In genomic region chr1:172563465-172563828, GRCm38 (mm10) we compare ENCODE assay signal across 9 mouse cellular contexts. TPM values are rescaled to one million over a fixed set of nuclear protein-coding genes. Genes with fewer than 3 reads are reported as not detected.
DNase-seq lines count a peak whose midpoint lies in the region; ATAC-seq lines count a peak whose summit lies in the region.
"Had no signal": no experiment of that assay in that cellular context is flagged by ENCODE, and none has a peak within 500 bp of the region (broad histone marks: within the 10 kb centered on the region; RNA-seq: fewer than 3 reads in every experiment).

No protein-coding gene starts in this region.

- H3K9ac ChIP-seq in kidney, embryonic 14.5 days (ENCODE audit: low read depth, low read length) = peak overlapping the region; percentile 64; the same call in 1 of the 2 replicates
- peak overlapping the region; percentile 62 for H3K9ac ChIP-seq in embryonic facial prominence, embryonic 12.5 days
- peak overlapping the region; percentile 74 for H3K9ac ChIP-seq in intestine, embryonic 16.5 days (ENCODE audit: low read depth, low read length)
- H3K9ac ChIP-seq in midbrain, embryonic 15.5 days = peak overlapping the region; percentile 57

- ATAC-seq in kidney, embryonic 14.5 days (ENCODE audit: low FRiP score, low TSS enrichment) = no peak
- ATAC-seq in embryonic facial prominence, embryonic 12.5 days (ENCODE audit: insufficient number of reproducible peaks, insufficient read depth, low FRiP score, low TSS enrichment) = no peak; the same call in 1 of the 2 replicates
- no peak; the same call in 1 of the 2 replicates for ATAC-seq in intestine, embryonic 16.5 days
- ATAC-seq in midbrain, embryonic 15.5 days (replicated peaks) = no peak; the same call in 1 of the 2 replicates

- H3K9me3 ChIP-seq in kidney, embryonic 14.5 days (ENCODE audit: control insufficient read depth, low read length) = no peaks in the 10 kb centered on the region
- H3K9me3 ChIP-seq in embryonic facial prominence, embryonic 12.5 days = no peaks in the 10 kb centered on the region
- H3K9me3 ChIP-seq in intestine, embryonic 16.5 days (ENCODE audit: control insufficient read depth, low read length) = no peaks in the 10 kb centered on the region
- no peaks in the 10 kb centered on the region for H3K9me3 ChIP-seq in midbrain, embryonic 15.5 days

- H3K27me3 ChIP-seq in kidney, embryonic 14.5 days (ENCODE audit: control insufficient read depth, insufficient read depth, low read length) = peaks cover 24% of the 10 kb centered on the region
- H3K27me3 ChIP-seq in embryonic facial prominence, embryonic 12.5 days = peaks cover 42% of the 10 kb centered on the region
- H3K27me3 ChIP-seq in intestine, embryonic 16.5 days (replicated peaks; ENCODE audit: control insufficient read depth, insufficient read depth, low read length) = 0 out of 2 replicates have a peak, but pooled peaks cover 7% of the 10 kb centered on the region
- peaks cover 21% of the 10 kb centered on the region for H3K27me3 ChIP-seq in midbrain, embryonic 15.5 days (replicated peaks)

- peak overlapping the region; percentile 92 for H3K4me2 ChIP-seq in kidney, embryonic 14.5 days (replicated peaks; ENCODE audit: low read depth, low read length)
- peak overlapping the region; percentile 98 for H3K4me2 ChIP-seq in embryonic facial prominence, embryonic 12.5 days (replicated peaks)
- H3K4me2 ChIP-seq in intestine, embryonic 16.5 days (ENCODE audit: low read depth, low read length) = peak overlapping the region; percentile 97
- H3K4me2 ChIP-seq in midbrain, embryonic 15.5 days = peak overlapping the region; percentile 91

- H3K4me1 ChIP-seq in kidney, embryonic 14.5 days (ENCODE audit: control insufficient read depth, insufficient read depth, low read length) = peaks cover 11% of the 10 kb centered on the region
- peaks cover 14% of the 10 kb centered on the region for H3K4me1 ChIP-seq in embryonic facial prominence, embryonic 12.5 days
- H3K4me1 ChIP-seq in intestine, embryonic 16.5 days (ENCODE audit: control insufficient read depth, insufficient read depth, low read length) = peaks cover 10% of the 10 kb centered on the region
- H3K4me1 ChIP-seq in midbrain, embryonic 15.5 days = peaks cover 17% of the 10 kb centered on the region

- no peak for DNase-seq in kidney, postnatal 14 days
- DNase-seq in urinary bladder, postnatal 14 days (ENCODE audit: low spot score) = no peak
- DNase-seq in adrenal gland, postnatal 14 days = no peak
- no peak for DNase-seq in T-cell, adult 2 months (ENCODE audit: low spot score)

- WGBS in kidney, embryonic 14.5 days = under 1% methylated on average over 9 of the region's 10 CpGs
- 6% methylated on average over 10 of the region's 10 CpGs for WGBS in embryonic facial prominence, embryonic 12.5 days
- 3% methylated on average over 9 of the region's 10 CpGs for WGBS in intestine, embryonic 16.5 days
- 1% methylated on average over 9 of the region's 10 CpGs for WGBS in midbrain, embryonic 15.5 days

- peak overlapping the region; percentile 68 for H3K4me3 ChIP-seq in kidney, embryonic 14.5 days (ENCODE audit: low read length)
- H3K4me3 ChIP-seq in embryonic facial prominence, embryonic 12.5 days = peak overlapping the region; percentile 60
- H3K4me3 ChIP-seq in intestine, embryonic 16.5 days (ENCODE audit: low read length) = peak overlapping the region; percentile 69
- peak overlapping the region; percentile 53 for H3K4me3 ChIP-seq in midbrain, embryonic 15.5 days

- H3K27ac ChIP-seq in kidney, embryonic 14.5 days (ENCODE audit: low read depth, low read length) = no peak overlapping the region
- H3K27ac ChIP-seq in embryonic facial prominence, embryonic 12.5 days = no peak overlapping the region
- H3K27ac ChIP-seq in intestine, embryonic 16.5 days (ENCODE audit: low read length) = no peak overlapping the region
- no peak overlapping the region for H3K27ac ChIP-seq in midbrain, embryonic 15.5 days

- no peaks in the 10 kb centered on the region for H3K36me3 ChIP-seq in kidney, embryonic 14.5 days (ENCODE audit: control insufficient read depth, insufficient read depth, low read length)
- H3K36me3 ChIP-seq in embryonic facial prominence, embryonic 12.5 days = no peaks in the 10 kb centered on the region
- no peaks in the 10 kb centered on the region for H3K36me3 ChIP-seq in intestine, embryonic 16.5 days (ENCODE audit: control insufficient read depth, insufficient read depth, low read length)
- no peaks in the 10 kb centered on the region for H3K36me3 ChIP-seq in midbrain, embryonic 15.5 days (replicated peaks)

RNA-seq across cellular contexts. Expression of gene Vsig8, which starts 7.7 kb away (rescaled TPM):
- 0.19 and 0.54 TPM in 2 replicates for polyA plus RNA-seq in kidney, embryonic 14.5 days (2014; fragmentation: Nextera tagmentation; extraction: Ambion mirVana)
- 0.24 TPM in 1 of 2 replicates, not detected in the other for polyA plus RNA-seq in embryonic facial prominence, embryonic 12.5 days (2016; fragmentation: Nextera tagmentation; extraction: Ambion mirVana)
- polyA plus RNA-seq in intestine, embryonic 16.5 days (2015; fragmentation: Nextera tagmentation; extraction: Ambion mirVana) = 0.15 and 0.31 TPM in 2 replicates
- polyA plus RNA-seq in midbrain, embryonic 15.5 days (2015; fragmentation: Nextera tagmentation; extraction: Ambion mirVana) = 0.32 and 0.37 TPM in 2 replicates
- total RNA-seq in adrenal gland, postnatal 14 days (2021) = 0.41 TPM in 1 of 2 replicates, not detected in the other
- total RNA-seq: MEL had no signal

RNA-seq across cellular contexts. Expression of gene Slamf8, which starts 26.9 kb away (rescaled TPM):
- polyA plus RNA-seq in kidney, embryonic 14.5 days (2014; fragmentation: Nextera tagmentation; extraction: Ambion mirVana) = 0.12 TPM in 1 of 2 replicates, not detected in the other
- polyA plus RNA-seq in embryonic facial prominence, embryonic 12.5 days (2016; fragmentation: Nextera tagmentation; extraction: Ambion mirVana) = not detected in 2 replicates
- 0.64 and 0.66 TPM in 2 replicates for polyA plus RNA-seq in intestine, embryonic 16.5 days (2015; fragmentation: Nextera tagmentation; extraction: Ambion mirVana)
- not detected in 2 replicates for polyA plus RNA-seq in midbrain, embryonic 15.5 days (2015; fragmentation: Nextera tagmentation; extraction: Ambion mirVana)
- total RNA-seq in adrenal gland, postnatal 14 days (2021) = 0.98 TPM in 1 of 2 replicates, not detected in the other
- total RNA-seq: MEL had no signal

RNA-seq across cellular contexts. Expression of gene Fcrl6, which starts 38.9 kb away (rescaled TPM):
- not detected in 2 replicates for polyA plus RNA-seq in kidney, embryonic 14.5 days (2014; fragmentation: Nextera tagmentation; extraction: Ambion mirVana)
- 0.35 and 0.76 TPM in 2 replicates for polyA plus RNA-seq in embryonic facial prominence, embryonic 12.5 days (2016; fragmentation: Nextera tagmentation; extraction: Ambion mirVana)
- polyA plus RNA-seq in intestine, embryonic 16.5 days (2015; fragmentation: Nextera tagmentation; extraction: Ambion mirVana) = not detected in 2 replicates
- 0.17 and 0.19 TPM in 2 replicates for polyA plus RNA-seq in midbrain, embryonic 15.5 days (2015; fragmentation: Nextera tagmentation; extraction: Ambion mirVana)
- not detected in 2 replicates for total RNA-seq in adrenal gland, postnatal 14 days (2021)
- total RNA-seq: MEL had no signal

RNA-seq across cellular contexts. Expression of gene Cfap45, which starts 42.8 kb away (rescaled TPM):
- 1.0 and 1.2 TPM in 2 replicates for polyA plus RNA-seq in kidney, embryonic 14.5 days (2014; fragmentation: Nextera tagmentation; extraction: Ambion mirVana)
- 0.95 and 1.1 TPM in 2 replicates for polyA plus RNA-seq in embryonic facial prominence, embryonic 12.5 days (2016; fragmentation: Nextera tagmentation; extraction: Ambion mirVana)
- 1.1 and 1.3 TPM in 2 replicates for polyA plus RNA-seq in intestine, embryonic 16.5 days (2015; fragmentation: Nextera tagmentation; extraction: Ambion mirVana)
- 3.7 and 4.2 TPM in 2 replicates for polyA plus RNA-seq in midbrain, embryonic 15.5 days (2015; fragmentation: Nextera tagmentation; extraction: Ambion mirVana)
- total RNA-seq in adrenal gland, postnatal 14 days (2021) = 0.22 and 1.0 TPM in 2 replicates
- total RNA-seq: MEL had no signal
